Mouse (Mus musculus): ENCODE measurements around the gene Cat.

DNA sequence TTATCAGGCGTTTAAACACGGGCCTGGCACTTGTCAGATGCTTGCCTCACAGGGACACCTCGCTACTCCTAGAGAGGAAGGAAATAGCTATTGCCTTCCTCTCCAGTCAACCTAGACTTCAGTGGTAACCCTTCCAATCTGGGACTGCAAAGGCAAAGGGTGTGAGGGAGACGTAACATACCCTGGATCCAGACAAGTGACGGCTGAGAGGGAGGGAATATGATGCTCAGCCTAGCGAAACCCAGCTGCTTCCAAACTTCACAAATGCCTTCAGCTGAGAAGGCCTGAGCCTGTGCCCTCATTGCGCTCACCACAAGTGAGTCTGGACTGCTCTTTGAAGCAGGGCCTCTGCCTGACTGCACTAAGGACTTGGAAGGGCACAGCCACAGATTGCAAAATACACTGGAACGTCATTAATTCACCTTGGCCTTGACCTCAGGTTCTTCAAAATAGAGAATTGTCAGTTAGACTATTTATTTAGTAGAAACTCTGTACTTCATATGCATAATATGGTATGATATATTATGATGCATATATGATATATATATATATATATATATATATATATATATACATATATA, 52.2 kb downstream of the Cat start:
- no peak for TF ChIP-seq CTCF (IDR thresholded peaks at IDR 0.05; ENCODE audit: low read depth)
- TF ChIP-seq EP300 (IDR thresholded peaks at IDR 0.05; ENCODE audit: low read depth) = no peak
